Mouse (Mus musculus) forebrain, embryonic 12.5 days (tissue): Measurements from ENCODE around the gene Tns2. TPM values are rescaled to one million over a fixed set of nuclear protein-coding genes. Genes with fewer than 3 reads are reported as not detected.
A peak's percentile ranks its signal among the peaks of the same experiment; 100 is the strongest.

ENCODE experiments used
- ATAC-seq: fragments of 200-750 bp; cut with Nextera tagmentation; 2 replicates; pipeline ENCODE4 v1.8.0; 2017; ENCODE audit warnings: moderate TSS enrichment; ENCODE audit not compliant: low FRiP score
- H3K27ac ChIP-seq: fragments of 300-500 bp; sonication (generic); 2 replicates; pipeline ENCODE4 v1.5.1; 2016; ENCODE audit warnings: mild to moderate bottlenecking
- H3K27me3 ChIP-seq: fragments of 300-500 bp; sonication (generic); 2 replicates; pipeline ENCODE4 v1.6.1; 2016; ENCODE audit warnings: mild to moderate bottlenecking
- H3K36me3 ChIP-seq: fragments of 300-500 bp; sonication (generic); replicated peaks from 2 replicates; pipeline ENCODE4 v1.6.1; 2016; ENCODE audit warnings: mild to moderate bottlenecking
- H3K4me1 ChIP-seq: fragments of 300-500 bp; sonication (generic); 2 replicates; pipeline ENCODE4 v1.6.1; 2016
- H3K4me2 ChIP-seq: fragments of 300-500 bp; sonication (generic); 2 replicates; pipeline ENCODE4 v1.6.1; 2016; ENCODE audit warnings: mild to moderate bottlenecking, moderate library complexity
- H3K4me3 ChIP-seq: fragments of 300-500 bp; sonication (generic); replicated peaks from 2 replicates; pipeline ENCODE4 v1.5.1; 2016; ENCODE audit warnings: mild to moderate bottlenecking
- H3K9ac ChIP-seq: fragments of 300-500 bp; sonication (generic); 2 replicates; pipeline ENCODE4 v1.6.1; 2016; ENCODE audit warnings: mild to moderate bottlenecking
- H3K9me3 ChIP-seq: fragments of 300-500 bp; sonication (generic); 2 replicates; pipeline ENCODE4 v1.6.1; 2016
- WGBS: fragments of 180-500 bp; shearing (Covaris S2); methylation state at CpG from one replicate; pipeline ENCODE4 v1.1.7; 2016; 5-methylcytosine and 5-hydroxymethylcytosine counted together
- polyA plus RNA-seq: library from polyadenylated mRNA; unstranded; fragments of >200 nt; fragmentation: Nextera tagmentation; extraction: Ambion mirVana; gene quantifications from 2 replicates; pipeline ENCODE4 v1.2.1, GENCODE M21; 2016

Gene Tns2
- polyA plus RNA-seq, 1 experiment from 2014 or later, result 8.2 TPM

DNA sequence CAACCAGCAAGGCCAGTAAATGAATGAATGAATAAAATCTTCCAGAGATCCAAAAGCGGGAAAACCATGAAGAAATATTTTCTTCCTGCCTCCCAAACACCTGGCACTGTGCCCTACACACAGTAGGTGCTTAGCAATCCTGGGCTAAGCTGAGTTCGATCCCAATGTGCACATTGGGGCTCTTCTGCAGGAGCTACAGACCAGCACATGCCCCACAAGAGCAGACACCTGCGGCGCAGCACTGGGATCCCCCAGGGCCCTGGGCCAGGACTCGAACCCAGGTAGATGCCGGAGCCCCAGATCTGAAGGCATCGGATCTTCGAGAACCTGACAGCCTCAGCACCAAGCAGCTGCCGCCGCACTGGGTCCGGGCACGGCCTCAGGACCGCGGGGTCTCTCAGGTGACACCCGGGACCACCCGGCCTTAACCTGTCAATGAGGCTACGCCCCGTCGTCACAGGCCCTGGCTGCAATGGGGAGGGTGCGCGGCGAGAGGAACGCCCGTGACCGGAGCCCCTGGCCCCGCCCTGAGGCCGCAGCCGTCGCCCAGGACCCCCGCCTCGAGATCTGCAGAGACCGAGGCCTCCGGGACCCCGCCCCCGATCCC lies 35.4 kb downstream of the Tns2 start:
- H3K4me1 ChIP-seq, result peaks cover 19% of the 10 kb centered on the region
- peak; percentile 72; the same call in 1 of the 2 replicates for ATAC-seq
- WGBS, result 3% methylated on average over 35 of the region's 35 CpGs
- no peaks in the 10 kb centered on the region for H3K9me3 ChIP-seq
- peaks cover 28% of the 10 kb centered on the region for H3K36me3 ChIP-seq
- peak overlapping the region; percentile 79 for H3K27ac ChIP-seq
- H3K4me2 ChIP-seq, result peak overlapping the region; percentile 74
- peak overlapping the region; percentile 82 for H3K4me3 ChIP-seq
- no peaks in the 10 kb centered on the region for H3K27me3 ChIP-seq
- H3K9ac ChIP-seq, result peak overlapping the region; percentile 85

DNA sequence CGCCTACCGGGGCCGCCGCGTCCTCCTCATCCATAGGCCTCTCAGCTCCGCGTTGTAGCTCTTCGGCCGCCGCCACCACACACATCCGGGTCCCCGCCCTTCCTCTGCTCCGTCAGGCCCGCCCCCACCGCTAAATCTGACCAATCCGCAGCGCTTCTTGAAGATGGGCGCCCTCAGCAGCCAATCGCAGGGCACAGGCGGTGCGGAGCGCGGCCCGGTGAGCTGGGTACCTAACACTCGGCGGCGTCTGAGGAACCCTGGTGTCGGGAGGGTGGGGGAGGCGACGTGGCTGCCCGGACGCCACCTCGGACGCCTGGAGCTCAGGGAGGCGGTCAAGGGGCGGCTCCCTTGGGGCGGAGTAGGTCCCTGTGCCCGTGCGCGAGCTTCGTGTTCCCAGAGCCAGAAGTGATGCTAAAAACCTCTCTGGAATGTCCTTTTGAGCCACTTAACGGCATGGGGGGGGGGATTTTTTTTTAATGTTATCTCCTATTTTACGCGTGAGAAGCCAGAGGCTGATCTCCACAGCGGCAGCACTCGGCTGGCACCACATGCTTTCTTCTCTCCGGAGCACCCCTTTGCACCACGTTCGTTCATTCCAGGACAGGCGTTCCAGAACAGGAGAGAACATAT lies 36.0 kb downstream of the Tns2 start, which contains the start of gene Spryd3:
Spryd3 (minus strand) TSS at position 106 of the 630 bp plus-strand sequence.
- Histone ChIP-seq H3K4me3 (peak within 1 kb of the TSS; percentile 82), H3K4me2 (peak within 1 kb of the TSS; percentile 74), H3K4me1 (peaks cover 19% of the 10 kb centered on the region), H3K9ac (peak within 1 kb of the TSS; percentile 85), H3K27me3 (no peaks in the 10 kb centered on the region), H3K36me3 (peaks cover 22% of the 10 kb centered on the region), H3K27ac (peak within 1 kb of the TSS; percentile 79), H3K9me3 (no peaks in the 10 kb centered on the region)
- under 1% methylated on average over 50 of the region's 50 CpGs for WGBS
- peak; percentile 100 for ATAC-seq

DNA sequence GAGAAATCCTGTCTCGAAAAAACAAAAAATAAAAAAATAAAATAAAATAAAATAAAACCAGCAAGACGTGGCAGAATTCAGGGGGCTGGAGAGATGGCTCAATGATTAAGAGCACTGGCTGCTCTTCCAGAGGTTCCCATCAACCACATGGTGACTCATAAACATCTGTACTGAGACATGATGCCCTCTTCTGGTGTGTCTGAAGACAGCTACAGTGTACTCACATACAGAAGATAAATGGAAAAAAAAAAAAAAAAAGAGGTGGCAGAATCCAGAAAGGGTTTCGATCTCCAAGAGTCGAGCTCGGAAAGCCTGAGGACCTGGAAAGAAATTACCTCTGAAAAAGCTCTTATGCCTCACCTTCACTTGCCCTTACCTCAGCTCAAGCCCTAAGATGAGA lies 40.9 kb downstream of the Tns2 start:
- Histone ChIP-seq H3K9me3 (no peaks in the 10 kb centered on the region), H3K27me3 (peaks cover 46% of the 10 kb centered on the region), H3K36me3 (no peaks in the 10 kb centered on the region), H3K4me3 (no peak overlapping the region), H3K27ac (no peak overlapping the region), H3K4me1 (peaks cover 14% of the 10 kb centered on the region; the same call in 1 of the 2 replicates), H3K9ac (no peak overlapping the region), H3K4me2 (no peak overlapping the region)
- ATAC-seq, result no peak
- WGBS, result 92% methylated on average over 5 of the region's 5 CpGs

DNA sequence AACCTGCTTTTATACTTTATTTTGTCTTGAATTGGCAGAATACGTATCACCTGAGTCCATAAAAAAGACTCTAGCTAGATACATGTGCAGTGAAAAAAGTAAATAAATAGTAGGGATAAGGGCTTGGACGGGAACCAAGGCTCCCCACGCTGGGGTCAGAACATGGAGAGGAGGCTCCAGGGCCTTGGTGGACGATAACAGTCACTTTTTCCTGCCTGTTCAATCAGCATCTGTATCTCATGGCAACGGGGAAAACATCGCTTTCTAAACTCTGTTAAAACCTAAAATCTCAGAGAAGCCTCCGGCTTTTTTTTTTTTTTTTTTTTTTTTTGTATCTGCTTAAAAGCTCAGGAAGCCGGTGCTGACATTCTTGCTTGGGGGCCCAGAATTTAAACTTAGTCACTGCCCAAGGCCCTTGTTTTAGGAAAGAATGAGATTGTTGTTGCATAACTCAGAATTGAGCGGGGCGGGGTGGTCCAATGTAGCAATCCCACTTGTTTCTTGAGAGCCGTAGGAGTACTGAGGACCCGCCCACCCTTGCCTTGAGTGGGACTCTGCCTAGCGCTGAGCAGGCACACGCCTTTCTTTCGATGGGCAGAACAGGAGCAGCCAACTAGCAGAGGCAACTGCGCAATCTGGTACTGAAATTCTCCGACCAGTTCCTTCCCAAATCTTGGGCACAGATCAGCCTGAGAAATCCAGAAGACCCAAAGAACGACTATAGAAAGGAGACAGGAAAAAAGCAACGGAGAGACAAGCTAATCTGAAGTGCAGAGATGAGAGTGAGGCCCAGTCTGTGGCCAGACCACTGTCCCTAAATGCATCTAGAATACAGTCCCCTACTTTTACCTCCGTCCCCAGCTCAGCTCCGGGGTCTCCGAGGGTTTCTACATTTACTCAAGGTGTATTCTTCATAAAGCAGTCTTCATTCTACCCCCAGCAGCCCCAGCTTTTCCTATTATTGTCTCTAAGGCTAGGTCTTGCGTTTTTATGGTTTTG lies 43.0 kb downstream of the Tns2 start:
- WGBS, result 56% methylated on average over 23 of the region's 23 CpGs

DNA sequence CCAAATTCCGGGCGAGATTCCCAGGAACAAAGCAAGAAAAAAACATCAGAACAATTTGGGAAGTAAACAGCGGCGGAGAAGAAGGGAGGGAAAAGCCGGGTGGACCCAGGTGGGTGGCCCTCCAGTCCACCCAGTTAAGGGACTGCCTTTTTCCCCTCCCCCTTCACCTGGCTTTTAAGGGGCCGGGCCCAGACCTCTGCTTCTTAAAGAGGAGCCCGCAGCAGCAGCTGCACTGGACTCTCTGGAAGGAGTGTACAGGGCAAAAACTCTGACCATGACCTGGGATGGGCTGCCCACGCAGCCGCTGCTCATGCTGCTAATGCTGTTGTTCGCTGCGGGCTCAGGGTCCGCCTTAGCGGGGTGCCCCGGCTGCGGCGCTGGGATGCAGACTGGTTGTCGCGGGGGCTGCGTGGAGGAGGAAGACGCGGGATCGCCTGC lies 44.1 kb downstream of the Tns2 start, which contains the start of gene Igfbp6:
Igfbp6 (plus strand) TSS at position 89 of the 438 bp plus-strand sequence.
- peak within 1 kb of the TSS; percentile 26; the same call in 1 of the 2 replicates for H3K9ac ChIP-seq

More for the DNA sequence above, 43.0 kb downstream of the Tns2 start:
- ATAC-seq, result no peak
- Histone ChIP-seq H3K4me1 (peaks cover 6% of the 10 kb centered on the region; the same call in 1 of the 2 replicates), H3K36me3 (no peaks in the 10 kb centered on the region), H3K9ac (no peak overlapping the region), H3K9me3 (no peaks in the 10 kb centered on the region), H3K4me3 (no peak overlapping the region), H3K4me2 (no peak overlapping the region), H3K27me3 (peaks cover 52% of the 10 kb centered on the region), H3K27ac (no peak overlapping the region)

DNA sequence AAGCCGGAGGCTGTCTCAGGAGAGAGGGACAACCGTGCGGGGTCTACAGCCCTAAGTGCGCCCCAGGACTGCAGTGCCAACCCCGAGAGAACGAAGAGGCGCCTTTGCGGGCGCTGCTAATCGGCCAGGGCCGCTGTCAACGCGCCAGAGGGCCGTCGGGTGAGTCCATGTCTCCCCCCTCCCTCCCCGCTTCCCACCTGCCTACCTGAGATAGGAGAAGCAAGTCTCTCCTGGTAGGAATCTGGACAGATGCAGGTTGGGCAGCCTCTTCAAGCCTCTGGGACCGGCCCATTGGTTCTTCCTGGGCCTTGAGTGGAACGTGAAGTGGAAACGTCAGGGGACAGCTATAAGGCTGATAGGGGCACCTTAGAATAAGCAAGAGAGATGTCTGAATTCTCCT lies 44.5 kb downstream of the Tns2 start:
- H3K4me3 ChIP-seq, result peak overlapping the region; percentile 18
- no peaks in the 10 kb centered on the region for H3K9me3 ChIP-seq
- peak overlapping the region; percentile 38 for H3K4me2 ChIP-seq
- peaks cover 6% of the 10 kb centered on the region; the same call in 1 of the 2 replicates for H3K4me1 ChIP-seq
- no peak overlapping the region for H3K27ac ChIP-seq
- no peaks in the 10 kb centered on the region for H3K36me3 ChIP-seq
- peak overlapping the region; percentile 26; the same call in 1 of the 2 replicates for H3K9ac ChIP-seq
- 11% methylated on average over 19 of the region's 19 CpGs for WGBS
- no peak for ATAC-seq
- peaks cover 52% of the 10 kb centered on the region for H3K27me3 ChIP-seq

More for the DNA sequence above, 44.1 kb downstream of the Tns2 start, which contains the start of gene Igfbp6:
- no peak for ATAC-seq
- Histone ChIP-seq H3K4me2 (peak within 1 kb of the TSS; percentile 38), H3K4me3 (peak within 1 kb of the TSS; percentile 18), H3K4me1 (peaks cover 6% of the 10 kb centered on the region; the same call in 1 of the 2 replicates), H3K27me3 (peaks cover 52% of the 10 kb centered on the region), H3K27ac (no peak within 1 kb of the TSS), H3K36me3 (no peaks in the 10 kb centered on the region), H3K9me3 (no peaks in the 10 kb centered on the region)
- 2% methylated on average over 22 of the region's 22 CpGs for WGBS

DNA sequence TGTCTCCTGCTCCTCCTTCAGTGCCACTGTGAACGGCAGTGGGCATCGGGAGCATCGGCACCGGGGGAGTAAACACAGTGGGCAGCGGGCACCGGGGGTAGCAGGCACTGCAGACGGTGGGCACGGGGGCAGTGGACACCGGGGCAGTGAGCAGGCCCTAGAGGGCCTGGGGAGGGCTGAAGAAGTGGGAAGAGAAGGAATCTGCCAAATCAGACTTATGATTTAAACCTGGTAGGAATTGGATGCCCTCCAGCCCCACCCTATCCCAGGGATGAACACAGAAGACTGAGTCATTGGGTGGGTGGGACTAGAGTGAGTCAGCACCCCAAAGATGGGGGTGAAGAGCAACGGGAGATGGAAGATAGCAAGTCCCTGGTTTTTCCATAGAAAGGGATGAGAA lies 45.1 kb downstream of the Tns2 start:
- WGBS, result 91% methylated on average over 10 of the region's 10 CpGs
- peaks cover 6% of the 10 kb centered on the region for H3K4me1 ChIP-seq
- ATAC-seq, result no peak
- H3K27me3 ChIP-seq, result peaks cover 52% of the 10 kb centered on the region
- H3K4me3 ChIP-seq, result no peak overlapping the region
- no peaks in the 10 kb centered on the region for H3K36me3 ChIP-seq
- H3K4me2 ChIP-seq, result no peak overlapping the region
- H3K9me3 ChIP-seq, result no peaks in the 10 kb centered on the region
- no peak overlapping the region for H3K27ac ChIP-seq
- H3K9ac ChIP-seq, result no peak overlapping the region

DNA sequence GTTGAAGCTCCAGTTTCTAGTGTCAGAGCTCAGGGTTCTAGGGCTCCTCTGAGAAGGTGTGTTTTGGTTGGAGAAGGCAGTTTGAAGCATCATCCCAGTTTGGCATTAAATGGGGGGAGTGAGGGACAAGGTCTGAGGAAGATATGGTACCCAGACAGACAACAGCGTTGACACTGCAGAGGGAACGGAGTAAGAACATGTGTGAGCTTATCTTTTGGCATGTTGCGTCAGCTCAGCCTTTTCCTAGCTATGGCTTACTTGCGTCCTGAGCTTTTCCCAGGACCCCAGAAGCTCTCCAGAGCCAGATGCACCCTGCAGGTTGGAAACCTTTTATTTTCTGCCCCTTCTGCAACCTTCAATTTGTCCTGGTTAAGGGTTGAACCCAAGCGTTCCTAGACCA lies 45.9 kb downstream of the Tns2 start:
- no peak for ATAC-seq
- Histone ChIP-seq H3K9me3 (no peaks in the 10 kb centered on the region), H3K4me2 (no peak overlapping the region), H3K4me1 (peaks cover 10% of the 10 kb centered on the region), H3K9ac (no peak overlapping the region), H3K27ac (no peak overlapping the region), H3K4me3 (no peak overlapping the region), H3K27me3 (peaks cover 52% of the 10 kb centered on the region), H3K36me3 (no peaks in the 10 kb centered on the region)
- WGBS, result 89% methylated on average over 5 of the region's 5 CpGs

DNA sequence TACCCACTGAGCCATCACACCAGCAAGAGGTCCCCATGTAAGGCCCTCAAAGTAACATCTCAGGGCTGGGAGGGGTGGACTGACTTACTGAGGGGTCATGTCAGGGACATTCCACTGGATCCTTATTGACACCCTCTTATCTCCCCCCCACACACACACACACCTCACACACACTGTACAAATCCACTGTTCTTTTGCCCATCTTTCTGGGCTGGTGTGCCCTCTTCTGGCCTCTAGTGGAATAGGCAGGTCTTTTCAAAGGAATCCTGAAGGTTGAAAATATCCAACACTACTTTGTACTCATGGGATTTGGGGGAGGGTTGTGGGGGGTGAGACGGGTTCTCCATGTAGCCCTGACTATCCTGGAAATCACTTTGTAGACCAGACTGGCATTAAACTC lies 46.7 kb downstream of the Tns2 start:
- 0% methylated on average over 1 of the region's 1 CpGs for WGBS
- H3K4me2 ChIP-seq, result no peak overlapping the region

DNA sequence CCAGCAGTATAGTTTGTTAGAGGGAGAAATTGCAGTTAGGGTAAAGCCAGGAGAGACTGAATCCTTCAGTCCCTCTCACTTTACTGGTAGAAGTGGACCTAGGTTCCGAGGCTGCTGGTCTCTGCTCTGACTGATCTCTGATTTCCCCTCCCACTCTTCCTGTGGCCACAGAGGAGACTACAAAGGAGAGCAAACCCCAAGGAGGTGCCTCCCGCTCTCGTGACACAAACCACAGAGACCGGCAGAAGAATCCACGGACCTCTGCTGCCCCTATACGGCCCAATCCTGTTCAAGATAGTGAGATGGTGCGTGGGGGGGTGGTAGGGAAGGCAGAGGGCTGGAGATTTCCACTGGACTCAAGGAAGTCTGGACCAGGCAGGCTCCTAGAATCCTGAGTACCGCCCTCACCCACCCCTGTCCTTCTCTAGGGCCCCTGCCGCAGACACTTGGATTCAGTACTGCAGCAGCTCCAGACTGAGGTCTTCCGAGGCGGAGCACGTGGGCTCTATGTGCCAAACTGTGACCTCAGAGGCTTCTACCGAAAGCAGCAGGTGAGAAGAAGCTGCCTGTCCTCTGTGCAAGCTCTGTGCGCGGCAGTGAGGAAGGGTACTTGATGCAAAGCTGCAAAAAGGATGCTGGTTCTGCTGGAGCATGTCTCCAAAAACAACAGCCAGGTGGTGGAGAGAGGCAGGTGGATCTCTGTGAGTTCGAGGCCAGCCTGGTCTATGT lies 47.6 kb downstream of the Tns2 start:
- ATAC-seq, result no peak
- no peak overlapping the region for H3K4me3 ChIP-seq
- peaks cover 38% of the 10 kb centered on the region for H3K27me3 ChIP-seq
- no peak overlapping the region for H3K4me2 ChIP-seq
- H3K9me3 ChIP-seq, result no peaks in the 10 kb centered on the region
- no peak overlapping the region for H3K27ac ChIP-seq
- H3K9ac ChIP-seq, result no peak overlapping the region
- no peaks in the 10 kb centered on the region for H3K36me3 ChIP-seq
- 72% methylated on average over 16 of the region's 16 CpGs for WGBS
- peaks cover 12% of the 10 kb centered on the region for H3K4me1 ChIP-seq

More for the DNA sequence above, 46.7 kb downstream of the Tns2 start:
- Histone ChIP-seq H3K27ac (no peak overlapping the region), H3K4me3 (no peak overlapping the region), H3K36me3 (no peaks in the 10 kb centered on the region), H3K27me3 (peaks cover 48% of the 10 kb centered on the region), H3K9me3 (no peaks in the 10 kb centered on the region), H3K9ac (no peak overlapping the region), H3K4me1 (peaks cover 10% of the 10 kb centered on the region)
- ATAC-seq, result no peak

DNA sequence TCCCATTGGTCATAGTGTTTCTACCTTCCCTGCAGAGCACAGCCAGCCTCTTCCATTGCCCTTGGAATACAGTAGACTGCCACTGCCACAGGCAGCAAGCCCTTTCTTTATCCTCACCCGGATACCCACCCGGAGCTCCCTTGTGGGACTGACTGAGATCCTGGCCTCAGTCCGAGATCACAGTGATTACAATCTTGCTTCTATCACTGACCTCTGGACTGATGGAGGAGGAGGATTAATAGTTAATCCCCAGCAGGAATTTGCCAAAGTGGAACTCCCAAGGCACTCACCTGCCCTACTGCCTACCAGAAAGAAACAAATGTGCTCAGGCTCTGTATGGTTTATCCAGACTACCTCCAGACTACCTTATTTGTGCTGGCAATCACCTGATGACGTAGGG lies 49.3 kb downstream of the Tns2 start:
- Histone ChIP-seq H3K27me3 (peaks cover 25% of the 10 kb centered on the region), H3K9ac (no peak overlapping the region), H3K9me3 (no peaks in the 10 kb centered on the region), H3K36me3 (no peaks in the 10 kb centered on the region), H3K4me1 (peaks cover 12% of the 10 kb centered on the region), H3K4me2 (no peak overlapping the region), H3K4me3 (no peak overlapping the region), H3K27ac (no peak overlapping the region)
- 65% methylated on average over 4 of the region's 4 CpGs for WGBS
- no peak for ATAC-seq
